Mouse (Mus musculus) limb, embryonic 14.5 days (tissue): ENCODE data around the gene Gtf2a2. TPM values are rescaled to one million over a fixed set of nuclear protein-coding genes. Genes with fewer than 3 reads are reported as not detected.
A peak's percentile ranks its signal among the peaks of the same experiment; 100 is the strongest.

ENCODE experiments used
- ATAC-seq: fragments of 200-750 bp; cut with Nextera tagmentation; 2 replicates; pipeline ENCODE4 v1.8.0; 2017; ENCODE audit warnings: low read depth, moderate number of reproducible peaks, moderate TSS enrichment; ENCODE audit not compliant: low FRiP score
- DNase-seq: peaks from one replicate; pipeline ENCODE4 v3.0.0-alpha.2; 2015; ENCODE audit warnings: low spot score
- H3K27ac ChIP-seq: fragments of 300-500 bp; sonication (generic); replicated peaks from 2 replicates; pipeline ENCODE4 v1.5.1; 2014; ENCODE audit warnings: low read depth, mild to moderate bottlenecking, low read length, moderate library complexity, mixed read lengths
- H3K27me3 ChIP-seq: fragments of 300-500 bp; sonication (generic); 2 replicates; pipeline ENCODE4 v1.6.1; 2014; ENCODE audit warnings: low read length, mixed read lengths; ENCODE audit not compliant: control insufficient read depth, insufficient read depth
- H3K36me3 ChIP-seq: fragments of 300-500 bp; sonication (generic); 2 replicates; pipeline ENCODE4 v1.6.1; 2014; ENCODE audit warnings: mild to moderate bottlenecking, low read length, moderate library complexity, mixed read lengths; ENCODE audit not compliant: control insufficient read depth, insufficient read depth
- H3K4me1 ChIP-seq: fragments of 300-500 bp; sonication (generic); 2 replicates; pipeline ENCODE4 v1.6.1; 2014; ENCODE audit warnings: antibody characterized with exemption, low read length, mixed read lengths; ENCODE audit not compliant: control insufficient read depth, insufficient read depth
- H3K4me2 ChIP-seq: fragments of 300-500 bp; sonication (generic); replicated peaks from 2 replicates; pipeline ENCODE4 v1.6.1; 2014; ENCODE audit warnings: low read depth, mild to moderate bottlenecking, low read length, moderate library complexity; ENCODE audit not compliant: severe bottlenecking
- H3K4me3 ChIP-seq: fragments of 300-500 bp; sonication (generic); replicated peaks from 2 replicates; pipeline ENCODE4 v1.5.1; 2014; ENCODE audit warnings: low read length
- H3K9ac ChIP-seq: fragments of 300-500 bp; sonication (generic); 2 replicates; pipeline ENCODE4 v1.6.1; 2014; ENCODE audit warnings: mild to moderate bottlenecking, low read depth, low read length, moderate library complexity; ENCODE audit not compliant: severe bottlenecking
- H3K9me3 ChIP-seq: fragments of 300-500 bp; sonication (generic); 2 replicates; pipeline ENCODE4 v1.6.1; 2016; ENCODE audit warnings: low read length; ENCODE audit not compliant: control insufficient read depth
- POLR2A ChIP-seq: fragments of 200-500 bp; IDR thresholded peaks from 2 replicates; pipeline ENCODE4 v1.8.0; 2012; ENCODE audit warnings: inconsistent platforms, mild to moderate bottlenecking, moderate library complexity, borderline replicate concordance; ENCODE audit not compliant: insufficient read depth, insufficient read length; ENCODE audit errors: extremely low read depth
- WGBS: fragments of 180-500 bp; shearing (Covaris S2); extraction: QIAGEN DNeasy Blood & Tissue Kit; methylation state at CpG from one replicate; pipeline ENCODE4 v1.1.7; 2014; 5-methylcytosine and 5-hydroxymethylcytosine counted together
- polyA plus RNA-seq, 2 experiments: library from polyadenylated mRNA; depleted of rRNA in 1 of 2; stranded (reverse) in 1 of 2; unstranded in 1 of 2; fragments of >200 nt; fragmentation: Nextera tagmentation in 1 of 2; extraction: Ambion mirVana in 1 of 2; gene quantifications; 2 replicates each; pipeline versions ENCODE4 v1.2.1 to v1.2.3; 2012 to 2014

The Gtf2a2 gene
- polyA plus RNA-seq, 2 experiments = 108 to 204 TPM

DNA sequence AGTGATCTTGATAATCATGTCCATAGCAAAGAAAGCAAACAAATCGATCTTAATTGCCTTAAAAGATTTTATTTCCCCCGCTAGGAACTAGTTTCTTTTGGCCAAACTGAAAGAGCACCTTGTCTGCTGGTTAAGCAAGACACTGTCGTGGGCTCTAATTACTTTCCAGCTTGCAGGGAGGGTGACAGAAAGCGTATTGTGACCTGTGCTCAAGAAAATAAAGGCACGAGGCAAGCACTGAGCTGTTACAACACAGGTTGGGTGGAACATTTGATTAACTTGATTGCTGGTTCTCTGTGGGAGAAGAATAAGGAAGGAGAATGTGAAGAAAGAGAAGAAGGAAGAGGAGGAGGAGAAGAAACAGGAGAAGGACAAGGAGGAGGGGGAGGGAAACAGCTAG is 35.9 kb downstream of the Gtf2a2 start:
- ATAC-seq (no peak), DNase-seq (no peak)
- no peak overlapping the region for H3K4me3 ChIP-seq
- no peaks in the 10 kb centered on the region for H3K9me3 ChIP-seq
- WGBS = 29% methylated on average over 5 of the region's 5 CpGs
- TF ChIP-seq POLR2A = no peak
- no peaks in the 10 kb centered on the region for H3K36me3 ChIP-seq
- no peak overlapping the region for H3K9ac ChIP-seq
- peaks cover 25% of the 10 kb centered on the region; the same call in 1 of the 2 replicates for H3K4me1 ChIP-seq
- no peaks in the 10 kb centered on the region for H3K27me3 ChIP-seq
- H3K4me2 ChIP-seq = no peak overlapping the region
- no peak overlapping the region for H3K27ac ChIP-seq

DNA sequence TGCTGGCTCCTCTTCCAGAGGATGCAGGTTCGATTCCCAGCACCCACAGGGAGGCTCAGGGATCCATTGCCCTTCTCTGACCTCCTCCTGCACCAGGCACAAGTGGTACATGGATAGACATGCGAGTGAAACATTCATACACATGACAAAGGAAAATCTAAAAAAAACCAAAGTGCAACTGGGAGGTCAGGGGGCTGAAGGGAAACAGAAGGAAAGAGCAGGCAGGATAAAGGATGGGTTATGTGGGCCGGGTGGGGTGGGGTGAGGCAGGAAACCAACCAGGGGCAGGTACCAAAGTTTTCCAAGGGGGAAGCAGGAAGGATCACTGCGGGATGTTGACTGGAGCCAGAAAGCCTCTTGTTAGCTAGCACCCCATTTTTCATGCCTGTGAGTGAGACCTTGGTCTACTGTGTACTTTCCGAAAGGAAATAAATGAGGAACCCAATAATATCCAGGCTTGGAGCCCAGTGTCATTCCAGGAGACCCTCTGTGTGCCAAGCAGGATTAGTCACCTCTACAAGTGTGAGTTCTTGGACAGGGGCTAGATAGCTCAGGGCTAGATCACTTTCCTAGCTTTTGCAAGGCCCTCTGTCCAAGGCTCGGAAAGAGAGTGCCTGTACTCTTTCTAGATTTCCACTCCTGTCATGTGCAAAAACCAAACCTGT is 36.5 kb downstream of the Gtf2a2 start:
- DNase-seq = peak; percentile 16
- Histone ChIP-seq H3K9ac (no peak overlapping the region), H3K4me3 (no peak overlapping the region), H3K4me2 (no peak overlapping the region), H3K27me3 (no peaks in the 10 kb centered on the region), H3K9me3 (no peaks in the 10 kb centered on the region), H3K4me1 (peaks cover 25% of the 10 kb centered on the region; the same call in 1 of the 2 replicates), H3K27ac (peak overlapping the region; percentile 46; the same call in 1 of the 2 replicates), H3K36me3 (no peaks in the 10 kb centered on the region)
- no peak for ATAC-seq
- WGBS = 53% methylated on average over 6 of the region's 6 CpGs
- no peak for TF ChIP-seq POLR2A

DNA sequence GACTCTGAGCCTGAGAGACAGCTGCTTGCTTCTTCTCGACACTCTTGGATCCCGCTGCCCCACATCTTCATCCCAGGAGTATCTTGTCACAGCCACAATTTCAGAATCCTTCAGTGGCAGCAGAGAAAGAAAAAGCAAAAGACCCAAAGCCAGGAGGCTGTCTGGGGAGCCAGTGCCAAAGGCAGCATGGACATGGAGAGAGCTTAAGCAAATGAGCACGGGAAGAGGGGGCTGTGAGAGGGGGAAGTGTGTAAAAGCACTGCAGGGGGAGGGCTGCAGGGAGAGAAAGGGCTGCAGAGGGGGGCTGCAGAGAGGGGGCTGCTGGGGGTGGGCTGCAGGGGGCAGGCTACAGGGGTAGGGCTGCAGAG is 37.0 kb downstream of the Gtf2a2 start:
- WGBS = 41% methylated on average over 3 of the region's 3 CpGs
- Histone ChIP-seq H3K9ac (no peak overlapping the region), H3K4me3 (no peak overlapping the region), H3K27me3 (no peaks in the 10 kb centered on the region), H3K9me3 (no peaks in the 10 kb centered on the region), H3K27ac (peak overlapping the region; percentile 46; the same call in 1 of the 2 replicates), H3K4me2 (no peak overlapping the region), H3K36me3 (no peaks in the 10 kb centered on the region), H3K4me1 (peaks cover 25% of the 10 kb centered on the region; the same call in 1 of the 2 replicates)
- DNase-seq = no peak
- TF ChIP-seq POLR2A = no peak
- no peak for ATAC-seq

GRCm38 (mm10) chr9:70049839-70050238 is 37.5 kb downstream of the Gtf2a2 start:
- Histone ChIP-seq H3K36me3 (no peaks in the 10 kb centered on the region), H3K4me2 (no peak overlapping the region), H3K9ac (no peak overlapping the region), H3K27me3 (no peaks in the 10 kb centered on the region), H3K27ac (no peak overlapping the region), H3K4me1 (peaks cover 25% of the 10 kb centered on the region; the same call in 1 of the 2 replicates), H3K4me3 (no peak overlapping the region), H3K9me3 (no peaks in the 10 kb centered on the region)
- TF ChIP-seq POLR2A = no peak
- no peak for ATAC-seq
- whole genome bisulfite sequencing = 34% methylated on average over 8 of the region's 8 CpGs
- no peak for DNase-seq

DNA sequence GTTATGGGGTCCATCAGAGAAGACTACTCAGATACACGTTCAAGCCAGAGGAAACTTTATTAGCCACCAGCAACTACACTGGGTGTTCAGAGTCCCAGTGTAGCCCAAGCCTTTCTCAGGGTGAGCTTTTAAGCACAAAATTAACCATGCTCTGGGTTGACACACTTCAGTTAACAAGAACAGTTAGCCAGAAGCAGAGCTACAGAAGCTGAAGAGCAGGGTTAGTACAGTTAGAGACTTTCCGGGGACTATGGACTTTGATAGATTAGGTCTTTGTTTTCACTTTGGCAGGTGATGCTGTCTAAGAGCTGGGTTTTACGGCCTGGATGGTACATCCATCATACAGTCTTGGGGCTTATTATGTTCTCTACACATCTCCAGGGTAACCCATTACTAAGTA is 40.4 kb downstream of the Gtf2a2 start:
- no peaks in the 10 kb centered on the region for H3K9me3 ChIP-seq
- H3K4me2 ChIP-seq = no peak overlapping the region
- peaks cover 22% of the 10 kb centered on the region; the same call in 1 of the 2 replicates for H3K4me1 ChIP-seq
- no peak overlapping the region for H3K27ac ChIP-seq
- no peaks in the 10 kb centered on the region for H3K36me3 ChIP-seq
- WGBS = 61% methylated on average over 3 of the region's 3 CpGs
- no peak for TF ChIP-seq POLR2A
- no peaks in the 10 kb centered on the region for H3K27me3 ChIP-seq
- DNase-seq (no peak), ATAC-seq (no peak)
- H3K4me3 ChIP-seq = no peak overlapping the region
- no peak overlapping the region for H3K9ac ChIP-seq
